ENCODE assay signal across 8 mouse cellular contexts in genomic region chr12:72757086-72757485, GRCm38 (mm10). TPM values are rescaled to one million over a fixed set of nuclear protein-coding genes. Genes with fewer than 3 reads are reported as not detected.
DNase-seq lines count a peak whose midpoint lies in the region; ATAC-seq and TF ChIP-seq lines count a peak whose summit lies in the region.

Ppm1a (plus strand) TSS chr12:72757455.

- no peak for TF ChIP-seq CTCF in forebrain, postnatal 0 days (IDR thresholded peaks at IDR 0.05; ENCODE audit: low read depth)
- TF ChIP-seq CTCF in liver, embryonic 14.5 days (IDR thresholded peaks at IDR 0.05; ENCODE audit: low read depth) = no peak

- ATAC-seq in kidney, embryonic 16.5 days (ENCODE audit: low FRiP score, low TSS enrichment) = no peak
- no peak for ATAC-seq in forebrain, postnatal 0 days
- ATAC-seq in hindbrain, embryonic 12.5 days (ENCODE audit: low FRiP score) = no peak
- no peak for ATAC-seq in liver, embryonic 14.5 days (ENCODE audit: insufficient read depth)
- no peak for ATAC-seq in stomach, embryonic 14.5 days (ENCODE audit: insufficient number of reproducible peaks, insufficient read depth, low FRiP score, low read depth)

- H3K4me3 ChIP-seq in kidney, embryonic 16.5 days (ENCODE audit: low read length) = no peak within 1 kb of the TSS
- H3K4me3 ChIP-seq in forebrain, postnatal 0 days (ENCODE audit: low read depth, low read length) = no peak within 1 kb of the TSS
- H3K4me3 ChIP-seq in hindbrain, embryonic 12.5 days = no peak within 1 kb of the TSS
- no peak within 1 kb of the TSS for H3K4me3 ChIP-seq in liver, embryonic 14.5 days (ENCODE audit: insufficient read depth in 1 of 2, low read depth in 2 of 2, low read length in 2 of 2)
- no peak within 1 kb of the TSS for H3K4me3 ChIP-seq in stomach, embryonic 14.5 days (ENCODE audit: low read depth, low read length)

- 13% methylated on average over 4 of the region's 4 CpGs for WGBS in kidney, embryonic 16.5 days
- WGBS in forebrain, postnatal 0 days = 16% methylated on average over 4 of the region's 4 CpGs
- 8% methylated on average over 4 of the region's 4 CpGs for WGBS in hindbrain, embryonic 12.5 days
- WGBS in liver, embryonic 14.5 days (ENCODE audit: insufficient replicate concordance) = 23% methylated on average over 4 of the region's 4 CpGs
- 14% methylated on average over 4 of the region's 4 CpGs for WGBS in stomach, embryonic 14.5 days

- DNase-seq in kidney, postnatal 10 days = no peak
- peak; percentile 28 for DNase-seq in adrenal gland, postnatal 10 days
- DNase-seq in forebrain, postnatal 0 days = no peak
- no peak for DNase-seq in liver, embryonic 14.5 days (ENCODE audit: low read depth in 3 of 3, low spot score in 3 of 3)
- no peak for DNase-seq in c-Kit-positive CD71-positive TER-119-positive erythroid progenitor cells, embryonic 14.5 days (ENCODE audit: low spot score)

- no peaks in the 10 kb centered on the region for H3K27me3 ChIP-seq in kidney, embryonic 16.5 days (ENCODE audit: insufficient read depth, low read length)
- H3K27me3 ChIP-seq in forebrain, postnatal 0 days (ENCODE audit: insufficient read depth, low read length) = no peaks in the 10 kb centered on the region
- H3K27me3 ChIP-seq in hindbrain, embryonic 12.5 days = no peaks in the 10 kb centered on the region
- no peaks in the 10 kb centered on the region for H3K27me3 ChIP-seq in liver, embryonic 14.5 days (ENCODE audit: control insufficient read depth, insufficient read depth, low read length)
- H3K27me3 ChIP-seq in stomach, embryonic 14.5 days (ENCODE audit: control insufficient read depth, insufficient read depth, low read length) = no peaks in the 10 kb centered on the region

- H3K9me3 ChIP-seq in kidney, embryonic 16.5 days (ENCODE audit: low read length) = no peaks in the 10 kb centered on the region
- H3K9me3 ChIP-seq in forebrain, postnatal 0 days (ENCODE audit: low read length) = no peaks in the 10 kb centered on the region
- no peaks in the 10 kb centered on the region for H3K9me3 ChIP-seq in hindbrain, embryonic 12.5 days (replicated peaks)
- H3K9me3 ChIP-seq in liver, embryonic 14.5 days (ENCODE audit: control insufficient read depth, low read length) = no peaks in the 10 kb centered on the region
- no peaks in the 10 kb centered on the region for H3K9me3 ChIP-seq in stomach, embryonic 14.5 days (ENCODE audit: control insufficient read depth, low read depth, low read length)

- no peak within 1 kb of the TSS for H3K9ac ChIP-seq in kidney, embryonic 16.5 days (replicated peaks; ENCODE audit: low read length)
- no peak within 1 kb of the TSS for H3K9ac ChIP-seq in forebrain, postnatal 0 days
- no peak within 1 kb of the TSS for H3K9ac ChIP-seq in hindbrain, embryonic 12.5 days
- no peak within 1 kb of the TSS for H3K9ac ChIP-seq in liver, embryonic 14.5 days (replicated peaks)
- no peak within 1 kb of the TSS for H3K9ac ChIP-seq in stomach, embryonic 14.5 days (replicated peaks; ENCODE audit: low read depth, low read length)

- no peak within 1 kb of the TSS for H3K27ac ChIP-seq in kidney, embryonic 16.5 days (ENCODE audit: low read length)
- no peak within 1 kb of the TSS for H3K27ac ChIP-seq in forebrain, postnatal 0 days (ENCODE audit: low read depth, low read length)
- peak within 1 kb of the TSS; percentile 48; the same call in 1 of the 2 replicates for H3K27ac ChIP-seq in hindbrain, embryonic 12.5 days
- no peak within 1 kb of the TSS for H3K27ac ChIP-seq in liver, embryonic 14.5 days
- H3K27ac ChIP-seq in stomach, embryonic 14.5 days (ENCODE audit: low read length) = no peak within 1 kb of the TSS

- no peak within 1 kb of the TSS for H3K4me2 ChIP-seq in kidney, embryonic 16.5 days (replicated peaks; ENCODE audit: low read depth, low read length)
- H3K4me2 ChIP-seq in forebrain, postnatal 0 days (ENCODE audit: low read depth) = no peak within 1 kb of the TSS
- no peak within 1 kb of the TSS for H3K4me2 ChIP-seq in hindbrain, embryonic 12.5 days (replicated peaks)
- H3K4me2 ChIP-seq in liver, embryonic 14.5 days (ENCODE audit: low read depth) = no peak within 1 kb of the TSS
- H3K4me2 ChIP-seq in stomach, embryonic 14.5 days (replicated peaks; ENCODE audit: low read depth, low read length) = no peak within 1 kb of the TSS

- no peak for TF ChIP-seq EP300 in liver, embryonic 14.5 days (IDR thresholded peaks at IDR 0.05; ENCODE audit: low read depth)

- H3K36me3 ChIP-seq in kidney, embryonic 16.5 days (ENCODE audit: insufficient read depth, low read length) = no peaks in the 10 kb centered on the region
- H3K36me3 ChIP-seq in forebrain, postnatal 0 days (ENCODE audit: insufficient read depth) = no peaks in the 10 kb centered on the region
- no peaks in the 10 kb centered on the region for H3K36me3 ChIP-seq in hindbrain, embryonic 12.5 days
- no peaks in the 10 kb centered on the region for H3K36me3 ChIP-seq in liver, embryonic 14.5 days (replicated peaks; ENCODE audit: control insufficient read depth, insufficient read depth, low read depth)
- H3K36me3 ChIP-seq in stomach, embryonic 14.5 days (ENCODE audit: control insufficient read depth, insufficient read depth, low read length) = no peaks in the 10 kb centered on the region

- peaks cover 11% of the 10 kb centered on the region for H3K4me1 ChIP-seq in kidney, embryonic 16.5 days (ENCODE audit: insufficient read depth, low read length)
- no peaks in the 10 kb centered on the region for H3K4me1 ChIP-seq in forebrain, postnatal 0 days (ENCODE audit: insufficient read depth)
- H3K4me1 ChIP-seq in hindbrain, embryonic 12.5 days = peaks cover 10% of the 10 kb centered on the region
- H3K4me1 ChIP-seq in liver, embryonic 14.5 days (replicated peaks; ENCODE audit: control insufficient read depth in 2 of 2, insufficient read depth in 2 of 2, low read length in 1 of 2) = peaks cover 0 to 9% of the 10 kb centered on the region in 2 experiments; a peak in 3 of 4 replicates
- 0 out of 2 replicates have a peak, but pooled peaks cover 2% of the 10 kb centered on the region for H3K4me1 ChIP-seq in stomach, embryonic 14.5 days (ENCODE audit: control insufficient read depth, insufficient read depth, low read length)

RNA-seq across cellular contexts. Expression of gene Ppm1a, which starts in this region (rescaled TPM):
- 17.4 and 25.3 TPM in 2 replicates for polyA plus RNA-seq in kidney, embryonic 16.5 days (2015; fragmentation: Nextera tagmentation; extraction: Ambion mirVana)
- 100 to 1,000 TPM; 252 to 260 TPM for total RNA-seq in adrenal gland, postnatal 10 days (2021)
- 192 and 194 TPM in 2 replicates for total RNA-seq in forebrain, postnatal 0 days (2014; rRNA removed)
- 61.7 and 69.9 TPM in 2 replicates for polyA plus RNA-seq in forebrain, postnatal 0 days (2015; fragmentation: Nextera tagmentation; extraction: Ambion mirVana)
- polyA plus RNA-seq in hindbrain, embryonic 12.5 days (2016; fragmentation: Nextera tagmentation; extraction: Ambion mirVana) = 88.2 and 88.5 TPM in 2 replicates
- polyA plus RNA-seq in liver, embryonic 14.5 days (2012; rRNA removed) = 20.7 and 37.5 TPM in 2 replicates
- 34.1 and 37.2 TPM in 2 replicates for polyA plus RNA-seq in liver, embryonic 14.5 days (2014; fragmentation: Nextera tagmentation; extraction: Ambion mirVana)
- polyA plus RNA-seq in stomach, embryonic 14.5 days (2014; fragmentation: Nextera tagmentation; extraction: Ambion mirVana) = 52.4 and 61.3 TPM in 2 replicates
